Mouse (Mus musculus) macrophage (primary cell): ENCODE results near the gene Zfp457. TPM values are rescaled to one million over a fixed set of nuclear protein-coding genes. Genes with fewer than 3 reads are reported as not detected.
"Not testable (repeated sequence)": the region's sequence is repeated elsewhere in the genome, so short reads cannot be mapped to it uniquely, and the experiment has no call there.

ENCODE experiments used
- H3K27ac ChIP-seq: fragments of 350-480 bp; formaldehyde crosslinking; 2 replicates; pipeline ENCODE4 v1.9.0; 2021
- H3K36me3 ChIP-seq: fragments of 350-480 bp; formaldehyde crosslinking; 2 replicates; pipeline ENCODE4 v1.9.0; 2021; ENCODE audit errors: inconsistent target
- H3K4me3 ChIP-seq: fragments of 350-480 bp; formaldehyde crosslinking; 2 replicates; pipeline ENCODE4 v1.9.0; 2021; ENCODE audit errors: inconsistent target
- H3K79me2 ChIP-seq: fragments of 350-480 bp; formaldehyde crosslinking; 2 replicates; pipeline ENCODE4 v1.9.0; 2021; ENCODE audit errors: inconsistent target
- WGBS: methylation state at CpG from one replicate; pipeline ENCODE4 v1.1.7; 2026; ENCODE audit warnings: inconsistent platforms; ENCODE audit not compliant: missing documents; 5-methylcytosine and 5-hydroxymethylcytosine counted together
- polyA plus RNA-seq: library from polyadenylated mRNA; stranded (reverse); fragments of 250-400 nt; gene quantifications from 3 replicates; pipeline ENCODE4 v1.2.4, GENCODE M21; 2018; ENCODE audit warnings: inconsistent platforms
- total RNA-seq, 78 experiments: library from RNA; depleted of rRNA; stranded (reverse); fragments of 250-400 nt; gene quantifications; 1 replicate in 9 of 78; 2 replicates in 24 of 78; 3 replicates in 43 of 78; 4 replicates in 2 of 78; pipeline ENCODE4 v1.2.4; 2018; ENCODE audit warnings: inconsistent platforms in 56 of 78

Gene Zfp457
- total RNA-seq (2018; cell fraction: chromatin; rRNA removed), result 1 to 10 TPM in 21 of 26 experiments, under 1 TPM in 3, not detected in 2; 0.67 to 9.1 (median 2.6) TPM
- total RNA-seq (2018; cell fraction: cytosol; rRNA removed), result under 1 TPM in 11 of 26 experiments, not detected in 15; 0.10 to 0.58 (median 0.22) TPM
- 1 to 10 TPM in 18 of 26 experiments, under 1 TPM in 7, not detected in 1; 0.51 to 6.6 (median 1.9) TPM for total RNA-seq (2018; cell fraction: nucleus; rRNA removed)
- polyA plus RNA-seq, result not detected in 3 replicates

DNA sequence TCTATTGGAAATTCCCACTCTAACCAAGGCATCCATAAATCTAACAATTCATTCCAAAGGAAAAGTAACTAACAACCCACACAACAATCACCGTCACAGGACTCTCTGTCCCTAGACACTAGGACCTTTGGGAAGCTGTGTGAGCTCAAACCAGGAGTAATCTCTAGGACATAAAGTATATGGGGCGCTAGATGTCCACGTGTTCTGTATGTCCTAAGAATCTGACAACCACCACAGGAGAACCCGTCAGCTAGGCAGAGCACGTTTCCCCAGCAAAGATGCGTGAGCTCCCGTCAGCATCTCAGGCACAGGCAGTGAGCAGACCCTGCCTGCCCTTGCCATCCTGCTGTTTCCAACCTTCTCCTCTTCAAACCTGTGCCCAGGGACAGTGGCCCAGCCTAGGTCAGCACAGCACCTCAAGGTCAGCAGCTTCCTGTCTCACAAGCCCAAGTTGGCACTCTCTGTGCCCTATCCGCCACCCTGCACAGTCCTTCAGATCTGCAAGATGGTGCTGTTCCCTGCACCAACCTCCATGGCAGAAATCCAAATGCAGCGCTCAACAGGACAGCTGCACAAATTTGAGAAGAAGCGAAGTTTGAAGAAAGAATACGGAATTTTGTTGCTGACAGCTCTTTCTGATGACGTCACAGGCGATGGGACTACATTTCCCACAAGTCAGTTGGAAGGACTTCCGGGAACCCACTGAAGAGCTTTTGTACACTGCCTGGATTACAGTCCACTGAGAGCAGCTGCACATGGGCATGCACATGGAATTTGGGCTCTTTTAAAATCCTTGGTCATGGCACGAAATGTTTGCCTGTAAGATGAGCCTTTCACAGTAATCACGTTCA, at the start of gene Zfp457:
Gene Zfp457, minus strand, starts transcription at position 664 of the 851 bp plus-strand sequence.
- Histone ChIP-seq H3K4me3 (peak within 1 kb of the TSS; percentile 93), H3K27ac (peak within 1 kb of the TSS; percentile 58), H3K79me2 (no peaks in the 10 kb centered on the region), H3K36me3 (no peaks in the 10 kb centered on the region)
- 8% methylated on average over 16 of the region's 16 CpGs for WGBS

GRCm38 (mm10) chr13:67351854-67352253, 45.6 kb upstream of the Zfp457 start:
- peaks cover 9% of the 10 kb centered on the region; the same call in 1 of the 2 replicates for H3K36me3 ChIP-seq

GRCm38 (mm10) chr13:67343422-67343821, 37.1 kb upstream of the Zfp457 start:
- WGBS, result 30% methylated on average over 2 of the region's 2 CpGs
- peaks cover 49% of the 10 kb centered on the region for H3K36me3 ChIP-seq
- H3K79me2 ChIP-seq, result peaks cover 5% of the 10 kb centered on the region; the same call in 1 of the 2 replicates
- H3K4me3 ChIP-seq, result no peak overlapping the region
- no peak overlapping the region for H3K27ac ChIP-seq

More at GRCm38 (mm10) chr13:67351854-67352253, 45.6 kb upstream of the Zfp457 start:
- Histone ChIP-seq H3K4me3 (no peak overlapping the region), H3K79me2 (peaks cover 65% of the 10 kb centered on the region), H3K27ac (no peak overlapping the region)

DNA sequence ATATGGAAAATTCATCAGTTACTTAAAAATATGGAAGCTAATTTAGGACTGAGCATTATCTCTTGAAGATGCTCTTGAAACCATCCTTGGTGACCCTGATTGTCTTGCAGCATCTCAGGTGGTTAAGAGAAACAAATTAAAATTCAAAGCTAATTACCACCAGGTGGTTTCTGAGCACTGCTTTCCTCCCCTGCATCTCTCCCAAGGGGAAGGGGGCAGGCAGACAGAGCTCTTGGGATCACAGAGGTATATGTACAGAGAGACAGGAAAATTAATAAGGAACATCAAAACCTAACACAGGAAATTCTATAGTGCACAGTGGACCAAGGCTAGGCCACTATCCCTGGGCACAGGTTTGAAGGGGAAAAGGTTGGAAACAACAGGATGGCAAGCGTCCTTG, 26.6 kb upstream of the Zfp457 start:
- peak overlapping the region; percentile 56 for H3K4me3 ChIP-seq
- peak overlapping the region; percentile 42; the same call in 1 of the 2 replicates for H3K27ac ChIP-seq
- WGBS, result 67% methylated on average over 1 of the region's 1 CpGs
- no peaks in the 10 kb centered on the region for H3K36me3 ChIP-seq
- peaks cover 11% of the 10 kb centered on the region; the same call in 1 of the 2 replicates for H3K79me2 ChIP-seq

DNA sequence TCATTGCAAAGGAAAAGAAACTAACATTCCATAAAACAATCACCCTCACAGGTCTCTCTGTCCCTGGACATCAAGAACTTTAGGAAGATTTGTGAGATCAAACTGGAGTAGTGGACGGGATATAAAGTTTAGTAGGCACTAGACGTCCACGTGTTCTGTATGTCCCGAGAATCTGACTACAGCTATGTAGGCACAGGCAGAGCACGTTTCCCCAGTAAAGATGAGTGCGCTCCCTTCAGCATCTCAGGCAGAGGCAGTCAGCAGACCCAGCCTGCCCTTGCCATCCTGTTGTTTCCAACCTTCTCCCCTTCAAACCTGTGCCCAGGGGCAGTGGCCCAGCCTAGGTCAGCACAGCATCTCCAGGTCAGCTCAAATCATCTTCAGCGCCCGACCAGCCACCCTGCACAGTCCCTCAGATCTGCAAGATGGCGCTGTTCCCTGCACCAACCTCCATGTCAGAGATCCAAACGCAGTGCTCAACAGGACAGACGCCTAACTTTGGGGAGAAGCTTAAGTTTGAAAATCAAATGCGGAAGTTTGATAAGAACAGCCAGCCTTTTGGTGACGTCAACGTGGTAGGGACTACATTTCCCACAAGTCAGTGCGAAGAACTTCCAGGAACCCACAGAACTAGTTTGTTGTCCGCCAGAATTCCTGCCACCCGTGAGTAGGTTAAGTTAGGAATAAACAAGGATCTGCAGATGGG, 25.9 kb upstream of the Zfp457 start, which contains the start of gene Zfp595:
Gene Zfp595, minus strand, starts transcription at position 552 of the 706 bp plus-strand sequence.
- Histone ChIP-seq H3K27ac (peak within 1 kb of the TSS; percentile 42), H3K79me2 (peaks cover 11% of the 10 kb centered on the region; the same call in 1 of the 2 replicates), H3K36me3 (no peaks in the 10 kb centered on the region), H3K4me3 (peak within 1 kb of the TSS; percentile 56)
- WGBS, result 12% methylated on average over 17 of the region's 17 CpGs

DNA sequence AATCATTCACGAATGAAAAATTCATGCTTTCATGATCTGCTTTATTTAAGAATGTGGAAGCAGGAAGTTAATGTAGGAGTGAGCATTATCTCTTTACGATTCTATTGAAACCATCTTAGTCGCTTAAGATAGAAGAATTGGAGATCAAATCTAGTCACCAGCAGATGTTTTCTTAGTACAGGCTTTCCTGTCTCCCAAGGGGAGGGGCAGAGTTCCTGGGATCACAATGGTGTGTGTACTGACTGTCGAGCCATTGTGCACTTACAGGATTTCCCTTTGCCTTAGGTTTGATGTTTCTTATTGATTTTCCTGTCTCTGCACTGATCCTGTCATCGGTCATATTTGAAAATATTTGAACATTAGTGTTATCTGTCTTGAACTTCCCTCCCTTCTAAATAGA, 433 bp upstream of the Zfp457 start:
- Histone ChIP-seq H3K4me3 (peak overlapping the region; percentile 93), H3K79me2 (no peaks in the 10 kb centered on the region), H3K27ac (no peak overlapping the region), H3K36me3 (no peaks in the 10 kb centered on the region)
- WGBS, result 8% methylated on average over 5 of the region's 5 CpGs

DNA sequence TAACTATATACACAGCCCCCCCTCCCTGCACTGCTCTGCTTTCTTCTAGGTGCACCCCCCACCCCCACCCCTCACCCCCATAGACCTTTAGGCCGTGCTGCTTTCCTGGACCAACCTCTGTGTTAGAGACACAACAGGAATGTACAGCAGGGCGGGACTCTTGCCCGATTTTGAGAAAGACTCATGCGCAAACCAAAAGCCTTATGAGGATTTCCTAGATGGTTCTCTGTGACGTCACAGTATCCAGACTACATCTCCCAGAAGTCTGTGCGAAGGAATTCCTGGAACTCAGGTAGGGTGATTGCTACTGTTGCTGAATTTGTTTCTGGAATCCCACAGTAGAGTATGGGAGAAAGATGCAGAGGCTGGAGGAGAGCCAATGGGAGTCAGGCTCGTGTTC, 28.0 kb downstream of the Zfp457 start, which contains the start of gene Zfp458:
Gene Zfp458, minus strand, starts transcription at position 153 of the 400 bp plus-strand sequence.
- Histone ChIP-seq H3K27ac (no peak within 1 kb of the TSS), H3K79me2 (no peaks in the 10 kb centered on the region), H3K4me3 (no peak within 1 kb of the TSS), H3K36me3 (no peaks in the 10 kb centered on the region)
- WGBS, result 59% methylated on average over 7 of the region's 7 CpGs

- Histone ChIP-seq H3K27ac (peak overlapping the region; percentile 65; the same call in 1 of the 2 replicates), H3K4me3 (peak overlapping the region; percentile 81), H3K79me2 (peaks cover 24% of the 10 kb centered on the region; the same call in 1 of the 2 replicates)
- 37% methylated on average over 6 of the region's 9 CpGs for WGBS
- H3K36me3 ChIP-seq, result not testable (repeated sequence)
These were observed 36.8 kb downstream of the Zfp457 start for GRCm38 (mm10) chr13:67269383-67270065.

- H3K4me3 ChIP-seq, result peak overlapping the region; percentile 81
- peak overlapping the region; percentile 65 for H3K27ac ChIP-seq
- WGBS, result 10% methylated on average over 18 of the region's 18 CpGs
- no peaks in the 10 kb centered on the region for H3K36me3 ChIP-seq
- H3K79me2 ChIP-seq, result peaks cover 24% of the 10 kb centered on the region; the same call in 1 of the 2 replicates
These were observed 37.5 kb downstream of the Zfp457 start for GRCm38 (mm10) chr13:67268568-67269369.

Other genes with a start within 250 kb of the Zfp457 start
- 0.75 to 2.1 TPM (median 1.5 TPM) in 3 replicates for gene Zfp712, start 245.3 kb downstream of the Zfp457 start, polyA plus RNA-seq
- gene Zfp708, start 208.5 kb downstream of the Zfp457 start, polyA plus RNA-seq, result 1.1 to 2.6 TPM (median 1.2 TPM) in 3 replicates
- 1.6 to 4.1 TPM (median 1.7 TPM) in 3 replicates for gene Gm28557, start 197.9 kb downstream of the Zfp457 start, polyA plus RNA-seq
- 0.95 to 1.3 TPM (median 1.1 TPM) in 3 replicates for gene Rslcan18, start 190.2 kb downstream of the Zfp457 start, polyA plus RNA-seq
- gene Zfp759, start 184.8 kb downstream of the Zfp457 start, polyA plus RNA-seq, result 1.9 to 4.9 TPM (median 2.7 TPM) in 3 replicates
- gene Rsl1, start 133.3 kb downstream of the Zfp457 start, polyA plus RNA-seq, result 6.0 to 10.7 TPM (median 8.7 TPM) in 3 replicates
- gene Zfp455, start 112.0 kb downstream of the Zfp457 start, polyA plus RNA-seq, result 4.4 to 6.6 TPM (median 5.4 TPM) in 3 replicates
- 1.3 to 2.5 TPM (median 1.3 TPM) in 3 replicates for gene Zfp458, start 28.0 kb downstream of the Zfp457 start, polyA plus RNA-seq
- 2.8 to 5.1 TPM (median 3.8 TPM) in 3 replicates for gene Zfp595, start 26.1 kb upstream of the Zfp457 start, polyA plus RNA-seq
- gene Gm28044, start 54.1 kb upstream of the Zfp457 start, polyA plus RNA-seq, result not detected in 3 replicates
- 2.7 to 4.7 TPM (median 4.4 TPM) in 3 replicates for gene Zfp953, start 54.1 kb upstream of the Zfp457 start, polyA plus RNA-seq
- 0.44 to 0.63 TPM in 2 of 3 replicates, not detected in the other for gene Gm28041, start 69.2 kb upstream of the Zfp457 start, polyA plus RNA-seq
- gene Zfp456, start 69.3 kb upstream of the Zfp457 start, polyA plus RNA-seq, result 2.0 to 3.9 TPM (median 3.4 TPM) in 3 replicates
- 6.7 to 16.2 TPM (median 12.5 TPM) in 3 replicates for gene Zfp429, start 93.3 kb upstream of the Zfp457 start, polyA plus RNA-seq
- 0.06 to 0.61 TPM (median 0.37 TPM) in 3 replicates for gene Zfp459, start 114.9 kb upstream of the Zfp457 start, polyA plus RNA-seq
- 6.3 to 10.0 TPM (median 9.7 TPM) in 3 replicates for gene Zfp874a, start 145.1 kb upstream of the Zfp457 start, polyA plus RNA-seq
- 4.9 to 9.3 TPM (median 7.7 TPM) in 3 replicates for gene Zfp874b, start 177.8 kb upstream of the Zfp457 start, polyA plus RNA-seq
- 4.4 to 10.5 TPM (median 6.7 TPM) in 3 replicates for gene Zfp58, start 194.1 kb upstream of the Zfp457 start, polyA plus RNA-seq
- not detected in 3 replicates for gene Gm26965, start 219.7 kb upstream of the Zfp457 start, polyA plus RNA-seq
- gene Zfp87, start 219.7 kb upstream of the Zfp457 start, polyA plus RNA-seq, result 19.6 to 25.6 TPM (median 21.4 TPM) in 3 replicates
- gene Zfp748, start 247.3 kb upstream of the Zfp457 start, polyA plus RNA-seq, result 5.2 to 6.7 TPM (median 6.2 TPM) in 3 replicates